Mouse (Mus musculus) lung, postnatal 0 days (tissue): ENCODE data around the gene 1810055G02Rik.

Experiments
- CTCF ChIP-seq: IDR thresholded peaks from 2 replicates; pipeline ENCODE4 v1.5.1; 2016; ENCODE audit warnings: antibody characterized with exemption, mild to moderate bottlenecking
- EP300 ChIP-seq: IDR thresholded peaks from 2 replicates; pipeline ENCODE4 v1.6.1; 2016; ENCODE audit warnings: antibody characterized with exemption, mild to moderate bottlenecking, control low read depth

DNA sequence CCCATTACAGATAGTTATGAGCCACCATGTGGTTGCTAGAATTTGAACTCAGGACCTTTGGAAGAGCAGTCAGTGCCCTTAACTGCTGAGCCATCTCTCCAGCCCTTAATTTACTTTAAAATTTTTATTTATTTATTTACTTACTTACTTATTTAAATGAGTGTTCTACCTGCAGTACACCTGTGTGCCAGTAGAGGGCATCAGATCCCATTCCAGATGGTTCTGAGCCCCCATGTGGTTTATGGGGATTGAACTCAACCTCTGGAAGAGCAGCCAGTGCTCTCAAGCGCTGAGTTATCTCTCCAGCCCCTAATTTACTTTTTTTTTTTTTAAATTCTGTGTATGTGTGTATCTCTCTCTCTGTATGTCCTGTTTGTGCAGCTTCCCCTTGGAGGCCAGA lies 16.7 kb downstream of the 1810055G02Rik start:
- TF ChIP-seq CTCF: peak; percentile 81
- TF ChIP-seq EP300: no peak
